Mouse (Mus musculus) olfactory bulb, adult 2 months (tissue): Measurements from ENCODE around the gene Stk32c.

Source experiments
- CTCF ChIP-seq: fragments of 200-500 bp; IDR thresholded peaks from 2 replicates; pipeline ENCODE4 v1.5.1; 2012; ENCODE audit warnings: low read depth, mild to moderate bottlenecking, low read length, moderate library complexity; ENCODE audit not compliant: insufficient read depth
- POLR2A ChIP-seq: fragments of 200-500 bp; IDR thresholded peaks from 2 replicates; pipeline ENCODE4 v1.6.1; 2012; ENCODE audit warnings: mild to moderate bottlenecking, low read depth, low read length, moderate library complexity; ENCODE audit not compliant: insufficient read depth

DNA sequence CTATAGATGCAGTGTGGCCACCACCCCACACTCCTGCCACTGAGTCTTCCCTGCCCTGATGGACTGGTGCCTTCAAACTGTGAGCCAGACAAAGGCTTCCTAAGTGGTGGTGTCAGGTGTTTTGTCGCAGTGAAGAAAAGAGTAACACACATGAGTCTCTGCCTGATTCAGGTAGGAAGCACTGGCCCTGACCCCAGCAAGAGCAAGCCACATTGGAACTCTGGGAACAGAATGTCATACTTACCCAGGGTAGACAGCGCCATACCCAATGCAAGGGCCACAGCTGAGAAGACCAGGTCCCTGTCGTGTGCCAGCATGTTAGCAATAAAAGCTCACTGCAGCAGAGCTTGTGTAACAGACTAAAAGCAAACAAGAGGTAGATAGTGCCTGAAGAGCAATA lies 33.0 kb downstream of the Stk32c start:
- TF ChIP-seq POLR2A (no peak), CTCF (no peak)
